Mouse (Mus musculus): ENCODE measurements at regions not wholly inside any gene's neighbourhood (a gene's known extent, or its start where the extent isn't known, plus 50 kb on each side); places are given as distances from the start of the nearest gene placed in this dataset.

DNA sequence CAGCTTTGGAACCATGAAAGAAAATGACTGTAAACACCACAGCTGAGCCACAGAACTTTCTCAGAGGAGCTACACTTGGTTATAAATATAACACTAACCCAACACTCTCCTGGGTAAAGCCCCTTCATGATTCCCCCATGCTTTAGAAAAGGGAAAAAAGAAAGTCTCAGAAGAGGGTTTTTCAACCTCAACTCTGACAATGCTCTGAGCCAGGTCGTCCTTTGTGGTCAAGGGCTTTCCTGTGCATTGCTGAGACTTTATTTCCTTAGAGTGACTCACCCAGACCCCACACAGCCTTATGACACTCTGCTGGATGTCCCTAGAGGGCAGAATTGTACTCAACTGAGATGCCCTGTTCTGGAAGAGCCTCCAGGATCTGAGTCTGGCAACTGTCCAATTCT is 167.8 kb downstream of the B3gnt2 start:
- DNase-seq = peak; percentile 29

- no peak for DNase-seq
Measured at GRCm38 (mm10) chr11:22693376-22693775, 167.4 kb downstream of the B3gnt2 start.

DNA sequence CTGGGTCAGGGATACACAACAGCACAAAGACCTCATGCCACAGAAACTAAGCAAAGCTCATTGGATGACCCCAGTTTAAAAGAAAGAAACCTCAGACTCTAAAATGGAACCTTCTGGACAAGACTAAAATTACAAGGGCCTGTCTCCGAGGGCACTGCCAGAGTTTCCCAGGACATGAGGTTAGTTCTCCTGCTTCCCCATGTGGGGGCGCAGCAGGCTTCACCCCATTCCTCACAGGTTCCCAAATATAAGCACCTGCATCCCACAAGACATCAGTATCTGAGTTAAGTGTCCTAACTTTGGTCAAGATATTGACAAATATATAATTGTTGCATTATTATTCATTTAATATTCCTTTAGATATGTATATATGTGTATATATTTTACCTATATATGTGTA is 166.8 kb downstream of the B3gnt2 start:
- DNase-seq = no peak

DNA sequence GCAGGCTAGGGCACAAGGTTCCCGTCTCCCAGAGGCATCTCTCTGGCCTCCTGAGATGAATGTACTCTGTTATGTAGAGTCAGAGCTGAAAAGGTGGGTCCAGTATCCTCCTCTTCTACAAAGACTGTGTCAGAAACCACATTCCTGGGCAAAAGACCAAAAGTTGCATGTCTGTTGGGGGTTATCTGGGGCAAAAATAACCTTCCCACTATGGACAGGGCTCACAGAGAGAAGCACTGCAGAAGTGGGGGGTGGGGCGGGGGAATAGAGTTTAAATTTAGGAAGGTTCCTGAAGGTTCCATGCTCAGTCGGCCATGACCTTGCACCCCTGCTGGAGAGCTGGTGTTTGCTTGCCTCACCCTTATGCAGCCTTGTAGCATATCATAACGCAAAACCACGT is 165.9 kb downstream of the B3gnt2 start:
- no peak for DNase-seq

GRCm38 (mm10) chr11:22695237-22695636 is 165.5 kb downstream of the B3gnt2 start:
- no peak for DNase-seq

GRCm38 (mm10) chr11:22698057-22698941 is 162.5 kb downstream of the B3gnt2 start:
- no peak for DNase-seq

- DNase-seq = no peak
Measured at GRCm38 (mm10) chr11:22706082-22706481, 154.7 kb downstream of the B3gnt2 start.

Measured in kidney, postnatal 14 days (tissue).